In genomic region chr2:120608830-120609723, GRCm38 (mm10) we compare ENCODE assay signal across 7 mouse cellular contexts. TPM values are rescaled to one million over a fixed set of nuclear protein-coding genes. Genes with fewer than 3 reads are reported as not detected.
DNase-seq lines count a peak whose midpoint lies in the region; ATAC-seq lines count a peak whose summit lies in the region.

TSS of gene Haus2 (plus strand) at chr2:120609383.
TSS of gene Lrrc57 (minus strand) at chr2:120609520.

- peak; percentile 91 to 92 for DNase-seq in adrenal gland, adult 18-20 months (ENCODE audit: low spot score in 2 of 2)
- DNase-seq in embryo, embryonic 11 days, result peak; percentile 95
- DNase-seq in gastrocnemius, postnatal 36 days, result peak; percentile 83 to 89
- DNase-seq in left cerebral cortex, postnatal 36 days (ENCODE audit: low spot score in 2 of 2), result peak; percentile 92 to 93
- peak; percentile 99 for DNase-seq in midbrain, embryonic 11.5 days (ENCODE audit: low spot score, missing footprints)
- DNase-seq in skeletal muscle tissue, adult 2 months (ENCODE audit: low read depth, low spot score), result peak; percentile 81

- H3K4me1 ChIP-seq in intestine, embryonic 16.5 days (ENCODE audit: control insufficient read depth, insufficient read depth, low read length), result peaks cover 12% of the 10 kb centered on the region
- peaks cover 9% of the 10 kb centered on the region; the same call in 1 of the 2 replicates for H3K4me1 ChIP-seq in midbrain, embryonic 11.5 days (ENCODE audit: control insufficient read depth, insufficient read depth, low read length)

- ATAC-seq in intestine, embryonic 16.5 days, result peak; percentile 99
- ATAC-seq in midbrain, embryonic 11.5 days (ENCODE audit: low FRiP score), result peak; percentile 97

- H3K27me3 ChIP-seq in intestine, embryonic 16.5 days (replicated peaks; ENCODE audit: control insufficient read depth, insufficient read depth, low read length), result no peaks in the 10 kb centered on the region
- H3K27me3 ChIP-seq in midbrain, embryonic 11.5 days (ENCODE audit: control insufficient read depth, insufficient read depth, low read length), result no peaks in the 10 kb centered on the region

- H3K36me3 ChIP-seq in intestine, embryonic 16.5 days (ENCODE audit: control insufficient read depth, insufficient read depth, low read length), result no peaks in the 10 kb centered on the region; the same call in 1 of the 2 replicates
- peaks cover 2% of the 10 kb centered on the region; the same call in 1 of the 2 replicates for H3K36me3 ChIP-seq in midbrain, embryonic 11.5 days (ENCODE audit: control insufficient read depth, insufficient read depth, low read length)

- H3K9ac ChIP-seq in intestine, embryonic 16.5 days (ENCODE audit: low read depth, low read length), result peak within 1 kb of the TSS; percentile 90
- H3K9ac ChIP-seq in midbrain, embryonic 11.5 days (ENCODE audit: low read length), result peak within 1 kb of the TSS; percentile 67

- peak within 1 kb of the TSS; percentile 57 for H3K4me2 ChIP-seq in intestine, embryonic 16.5 days (ENCODE audit: low read depth, low read length)
- H3K4me2 ChIP-seq in midbrain, embryonic 11.5 days, result peak within 1 kb of the TSS; percentile 59

- H3K9me3 ChIP-seq in intestine, embryonic 16.5 days (ENCODE audit: control insufficient read depth, low read length), result no peaks in the 10 kb centered on the region
- no peaks in the 10 kb centered on the region for H3K9me3 ChIP-seq in midbrain, embryonic 11.5 days (ENCODE audit: control insufficient read depth, low read length)

- under 1% methylated on average over 52 of the region's 52 CpGs for WGBS in intestine, embryonic 16.5 days
- under 1% methylated on average over 52 of the region's 52 CpGs for WGBS in midbrain, embryonic 11.5 days

- H3K4me3 ChIP-seq in intestine, embryonic 16.5 days (ENCODE audit: low read length), result peak within 1 kb of the TSS; percentile 98
- H3K4me3 ChIP-seq in midbrain, embryonic 11.5 days (ENCODE audit: low read depth, low read length), result peak within 1 kb of the TSS; percentile 80

- peak within 1 kb of the TSS; percentile 94 for H3K27ac ChIP-seq in intestine, embryonic 16.5 days (ENCODE audit: low read length)
- peak within 1 kb of the TSS; percentile 55 for H3K27ac ChIP-seq in midbrain, embryonic 11.5 days (ENCODE audit: low read depth, low read length)

- intact Hi-C loops in gastrocnemius, postnatal 36 days (cut with DNase I), result loop anchor here (5.0 kb wide), 2 partner anchors 77 to 132 kb away; no protein-coding TSS in a partner anchor
- intact Hi-C loops in left cerebral cortex, postnatal 36 days (cut with DNase I), result loop anchor here (5.0 kb wide), 1 partner anchor 67 kb away; no protein-coding TSS in a partner anchor

RNA-seq across cellular contexts. Expression of gene Haus2, which starts in this region (rescaled TPM):
- 1 to 10 TPM; 9.0 to 9.3 TPM for total RNA-seq in adrenal gland, adult 18-20 months (2021)
- 1 to 10 TPM; 5.0 to 7.2 TPM for total RNA-seq in gastrocnemius, postnatal 36 days (2021)
- polyA plus RNA-seq in intestine, embryonic 16.5 days (2015; fragmentation: Nextera tagmentation; extraction: Ambion mirVana), result 16.9 and 20.6 TPM in 2 replicates
- 10 to 100 TPM; 14.0 to 15.1 TPM for total RNA-seq in left cerebral cortex, postnatal 36 days (2021)
- 39.3 and 42.5 TPM in 2 replicates for polyA plus RNA-seq in midbrain, embryonic 11.5 days (2014; fragmentation: Nextera tagmentation; extraction: Ambion mirVana)

RNA-seq across cellular contexts. Expression of gene Lrrc57, which starts in this region (rescaled TPM):
- total RNA-seq in adrenal gland, adult 18-20 months (2021), result 10 to 100 TPM; 12.5 to 12.8 TPM
- 10 to 100 TPM; 10.3 to 11.0 TPM for total RNA-seq in gastrocnemius, postnatal 36 days (2021)
- polyA plus RNA-seq in intestine, embryonic 16.5 days (2015; fragmentation: Nextera tagmentation; extraction: Ambion mirVana), result 19.5 and 22.4 TPM in 2 replicates
- 10 to 100 TPM; 34.5 to 44.9 TPM for total RNA-seq in left cerebral cortex, postnatal 36 days (2021)
- polyA plus RNA-seq in midbrain, embryonic 11.5 days (2014; fragmentation: Nextera tagmentation; extraction: Ambion mirVana), result 31.8 and 35.9 TPM in 2 replicates

Comparison
In these comparisons a context has a peak if more than half of its experiments do, and no peak if none do; other contexts are left out.
1. Peak in every context shown above with its lines: DNase-seq, ATAC-seq, H3K4me3 ChIP-seq and H3K27ac ChIP-seq.